Mouse (Mus musculus): ENCODE measurements around the gene Cog5. TPM values are rescaled to one million over a fixed set of nuclear protein-coding genes. Genes with fewer than 3 reads are reported as not detected.

Cog5 gene
- total RNA-seq, 2 experiments from 2014 or later = 48.5 to 70.0 TPM

DNA sequence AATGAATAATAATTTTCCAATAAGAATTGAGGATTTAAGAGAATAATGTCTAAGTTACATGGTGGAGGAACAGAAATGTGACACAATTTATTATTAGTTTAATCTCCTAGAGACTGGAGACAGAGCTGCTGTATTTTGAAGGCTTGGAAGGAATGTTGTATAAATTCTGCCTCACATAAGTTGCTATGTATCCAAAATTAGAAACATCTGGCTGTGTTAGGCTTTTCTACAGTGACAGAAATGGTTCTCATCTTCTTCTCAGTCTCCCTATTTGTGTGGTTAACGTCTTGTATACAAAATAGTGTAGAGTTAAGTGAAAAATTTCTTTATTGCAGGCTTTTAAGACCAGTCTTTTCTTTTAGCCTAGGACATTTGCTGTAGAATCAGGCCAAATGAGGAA is 52.9 kb downstream of the Cog5 start:
- ATAC-seq (ENCODE audit: poor library complexity, severe bottlenecking) = no peak

DNA sequence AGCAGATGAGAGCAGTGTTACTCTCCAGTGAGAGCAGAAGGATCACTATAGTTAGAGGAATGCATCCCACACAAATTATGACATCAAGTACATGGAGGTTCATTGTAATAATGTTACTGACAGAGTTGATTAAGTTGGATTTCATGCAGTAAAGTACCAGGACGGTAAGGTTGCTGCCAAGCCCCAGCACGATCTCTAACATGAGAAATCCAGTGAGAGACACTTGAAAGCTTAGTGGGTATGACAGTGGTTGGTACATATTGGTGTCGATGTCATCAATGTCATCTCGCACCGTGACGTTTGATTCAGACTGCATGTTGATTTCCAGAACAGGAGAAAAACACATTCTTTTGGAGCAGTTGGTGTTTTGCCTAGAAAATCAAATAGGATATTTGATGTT is 55.0 kb downstream of the Cog5 start:
- ATAC-seq (ENCODE audit: poor library complexity, severe bottlenecking) = no peak

DNA sequence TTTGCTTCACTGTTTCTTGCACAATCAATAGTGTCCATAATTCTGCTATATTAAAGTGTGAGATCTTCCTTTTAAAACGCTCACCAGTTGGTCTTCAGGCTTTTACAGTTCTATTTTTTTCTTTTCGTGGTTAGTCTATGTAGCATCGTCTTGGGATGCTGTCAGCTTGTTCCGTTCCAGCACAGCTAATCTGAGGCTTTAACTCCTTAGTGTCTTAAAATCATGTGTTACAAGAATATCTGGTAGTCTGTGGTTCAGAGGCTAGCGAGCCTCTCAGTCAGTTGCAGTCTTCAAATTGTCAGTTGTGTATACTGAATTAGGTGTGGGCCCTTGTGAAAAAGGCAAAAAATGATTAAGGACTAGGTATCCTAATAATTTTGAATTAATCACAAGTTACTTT is 57.6 kb downstream of the Cog5 start:
- ATAC-seq (ENCODE audit: poor library complexity, severe bottlenecking) = no peak

DNA sequence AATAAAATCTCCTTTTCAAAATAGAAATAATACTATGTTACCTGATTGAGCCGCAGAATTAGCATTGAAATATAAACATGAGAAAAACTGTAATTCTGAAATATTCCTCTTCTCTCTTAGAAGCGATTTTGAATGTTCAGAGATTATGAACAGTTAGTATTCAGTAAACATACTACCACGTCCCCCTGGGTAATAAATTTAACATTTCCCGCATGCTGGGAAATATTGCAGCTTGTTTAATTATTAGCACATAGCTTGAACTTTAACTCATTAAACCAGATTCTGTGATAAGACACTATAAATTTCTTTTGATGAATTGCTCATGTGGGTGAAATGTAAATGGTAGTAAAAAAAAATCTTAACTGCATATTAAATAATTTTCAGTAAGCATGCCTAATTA is 58.1 kb downstream of the Cog5 start:
- no peak for ATAC-seq (ENCODE audit: poor library complexity, severe bottlenecking)

DNA sequence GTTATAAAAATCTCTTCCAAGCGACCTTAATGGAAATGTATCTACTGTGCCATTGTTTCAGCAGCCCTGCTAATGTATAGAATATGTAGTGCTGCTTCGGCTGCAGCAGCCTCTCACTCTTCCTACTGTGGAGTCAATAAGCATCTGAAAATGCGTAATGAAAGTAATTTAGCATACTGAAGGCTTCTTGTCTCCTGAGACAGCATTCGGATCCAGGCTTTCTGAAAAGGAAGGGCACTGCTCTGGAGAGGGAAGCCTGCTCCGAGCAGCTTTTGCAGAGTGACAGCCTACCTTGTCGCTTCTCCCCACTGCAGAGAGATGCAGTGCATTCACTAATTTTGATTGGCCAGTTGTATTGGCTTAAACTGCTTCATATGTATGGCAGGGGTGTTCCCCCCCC is 58.9 kb downstream of the Cog5 start, which contains the start of gene Gpr22:
Gene Gpr22, minus strand, starts transcription at position 348 of the 400 bp plus-strand sequence.
- ATAC-seq (ENCODE audit: poor library complexity, severe bottlenecking) = no peak

DNA sequence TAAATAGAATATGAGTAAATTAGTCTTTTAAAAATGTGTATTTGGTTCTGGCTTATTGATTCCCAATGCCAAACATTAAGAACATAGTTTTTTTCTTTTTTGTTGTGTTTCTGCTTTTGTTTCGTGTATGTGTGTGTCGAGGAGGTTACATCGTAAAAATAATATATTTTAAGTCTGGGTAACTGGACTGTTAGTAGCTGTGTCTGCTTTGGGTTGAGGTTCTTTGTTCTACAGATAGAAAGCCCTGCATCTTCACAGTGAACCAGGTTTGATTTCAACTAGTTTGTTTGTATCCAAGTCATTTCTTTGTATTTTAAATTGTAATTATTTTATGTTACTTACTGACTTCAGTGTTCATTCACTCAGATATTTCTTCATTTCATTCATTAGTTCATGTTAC is 59.4 kb downstream of the Cog5 start:
- ATAC-seq (ENCODE audit: poor library complexity, severe bottlenecking) = no peak

DNA sequence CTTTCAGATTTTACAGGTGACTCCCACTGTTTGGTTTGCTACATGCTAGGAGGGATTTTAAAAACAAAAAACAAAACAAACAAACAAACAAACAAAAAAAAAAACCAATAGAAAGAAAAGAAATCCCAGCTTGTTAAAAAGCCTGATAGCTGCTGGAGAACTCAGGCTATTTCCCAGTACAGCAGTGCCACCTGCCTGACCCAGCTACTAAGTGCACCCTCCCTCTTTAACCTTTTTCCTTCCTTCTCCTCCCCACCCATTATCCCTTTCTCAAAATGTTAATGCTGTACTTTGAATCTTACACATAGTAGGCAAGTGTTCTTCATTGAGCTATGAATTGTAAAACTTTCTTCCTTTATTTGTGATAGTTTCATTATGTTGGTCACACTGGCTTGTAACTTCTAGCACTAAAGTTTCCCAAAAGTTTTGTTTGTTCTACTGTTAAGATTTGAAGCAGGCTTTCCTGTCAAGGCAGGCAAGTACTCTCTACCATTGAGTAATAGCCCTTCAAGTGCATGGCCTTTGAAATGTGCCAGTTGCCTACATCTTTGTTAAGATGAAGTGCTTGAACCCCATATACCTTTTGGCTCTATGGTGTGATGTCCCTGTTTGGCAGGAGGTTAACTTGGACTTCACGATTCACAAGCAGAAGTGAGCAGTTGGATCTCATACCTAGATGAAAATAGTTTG is 65.1 kb downstream of the Cog5 start:
- no peak for ATAC-seq (ENCODE audit: poor library complexity, severe bottlenecking)

DNA sequence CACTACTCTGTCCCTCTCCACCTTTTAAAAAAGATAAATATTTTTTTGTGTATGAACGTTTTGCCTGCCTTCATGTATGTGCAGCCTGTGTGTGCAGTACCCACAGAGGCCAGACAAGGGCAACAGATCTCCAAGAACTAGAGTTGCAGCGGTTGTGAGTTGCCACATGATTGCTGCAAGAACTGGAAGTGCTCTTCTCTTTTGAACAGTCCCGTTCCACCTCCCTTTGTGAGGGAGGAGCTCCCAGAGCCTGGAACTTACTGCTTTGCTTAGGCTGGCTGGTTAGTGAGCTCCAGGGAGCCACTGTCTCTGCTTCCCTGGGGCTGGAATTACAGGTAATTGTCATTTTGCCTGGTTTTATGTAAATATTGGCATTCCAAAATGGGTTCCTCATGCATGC is 69.9 kb downstream of the Cog5 start:
- ATAC-seq (ENCODE audit: poor library complexity, severe bottlenecking) = no peak

DNA sequence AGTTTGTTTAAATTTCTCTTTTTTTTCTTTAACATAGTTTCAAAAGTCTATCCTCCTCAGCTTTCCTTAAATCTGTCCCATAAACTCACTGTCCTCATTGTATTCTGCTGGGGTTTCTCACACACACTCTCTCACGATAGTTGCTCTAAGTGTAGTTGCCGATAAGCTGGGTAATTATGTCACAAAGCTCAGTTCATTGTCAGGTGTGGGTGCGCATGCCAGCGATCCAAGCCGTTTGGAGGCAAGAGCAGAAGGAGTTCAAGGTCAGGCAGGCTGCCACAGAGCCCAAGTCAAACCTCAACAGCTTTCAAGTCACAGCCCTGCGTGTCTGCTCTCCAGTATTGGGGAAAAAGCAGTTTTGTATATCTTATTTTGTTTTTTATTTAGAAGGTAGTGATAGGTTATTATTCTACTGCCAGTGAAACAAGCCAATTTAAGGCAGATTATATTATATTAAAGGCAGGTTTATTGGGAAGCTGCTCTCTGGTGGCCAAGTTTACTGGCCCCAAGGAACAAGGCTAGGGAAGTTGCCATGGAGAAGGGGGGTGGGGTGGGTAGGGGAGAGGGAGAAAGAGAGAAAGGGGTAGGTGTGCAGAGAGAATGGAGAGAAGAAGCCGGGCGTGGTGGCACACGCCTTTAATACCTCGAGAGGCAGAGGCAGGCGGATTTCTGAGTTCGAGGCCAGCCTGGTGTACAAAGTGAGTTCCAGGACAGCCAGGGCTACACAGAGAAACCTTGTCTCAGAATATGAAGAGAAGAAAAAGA is 71.0 kb downstream of the Cog5 start:
- no peak for ATAC-seq (ENCODE audit: poor library complexity, severe bottlenecking)

DNA sequence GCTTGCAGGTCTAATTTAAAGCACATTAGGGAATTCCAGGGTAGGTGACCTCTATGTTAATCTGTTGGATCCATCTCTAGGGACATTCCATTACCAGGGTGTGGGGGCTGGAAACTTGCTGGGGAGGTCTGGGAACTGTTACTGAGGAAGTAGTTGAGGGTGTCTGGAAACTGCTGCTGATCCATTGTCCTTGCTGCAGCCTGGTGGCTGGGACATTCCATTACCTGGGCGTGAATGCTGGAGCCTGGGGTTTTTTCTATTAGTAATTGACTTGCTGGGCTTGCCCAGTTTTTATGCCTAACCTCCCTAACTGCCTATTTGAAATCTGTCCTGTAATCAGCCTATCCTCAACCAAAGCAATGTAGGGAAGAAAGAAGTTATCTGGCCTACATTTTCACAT is 72.0 kb downstream of the Cog5 start:
- ATAC-seq (ENCODE audit: poor library complexity, severe bottlenecking) = no peak

DNA sequence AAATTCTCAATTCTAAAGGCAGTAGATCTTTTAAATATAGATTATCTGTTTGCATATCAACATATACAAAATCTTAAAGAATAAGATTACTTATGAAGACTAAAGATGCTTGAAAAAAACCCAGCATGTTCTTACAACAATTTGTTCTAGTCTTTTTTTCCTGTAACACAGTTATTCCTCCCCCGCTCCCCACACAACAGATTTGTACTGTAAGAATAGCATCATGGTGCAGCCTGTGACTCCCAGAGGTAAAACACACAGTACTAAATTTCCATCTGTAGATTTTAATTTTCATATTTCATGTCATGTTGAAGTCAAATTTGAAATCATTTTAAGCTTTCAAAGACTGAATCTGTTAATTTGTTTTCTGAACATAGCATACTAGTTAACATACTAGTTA is 75.5 kb downstream of the Cog5 start:
- no peak for ATAC-seq (ENCODE audit: poor library complexity, severe bottlenecking)

DNA sequence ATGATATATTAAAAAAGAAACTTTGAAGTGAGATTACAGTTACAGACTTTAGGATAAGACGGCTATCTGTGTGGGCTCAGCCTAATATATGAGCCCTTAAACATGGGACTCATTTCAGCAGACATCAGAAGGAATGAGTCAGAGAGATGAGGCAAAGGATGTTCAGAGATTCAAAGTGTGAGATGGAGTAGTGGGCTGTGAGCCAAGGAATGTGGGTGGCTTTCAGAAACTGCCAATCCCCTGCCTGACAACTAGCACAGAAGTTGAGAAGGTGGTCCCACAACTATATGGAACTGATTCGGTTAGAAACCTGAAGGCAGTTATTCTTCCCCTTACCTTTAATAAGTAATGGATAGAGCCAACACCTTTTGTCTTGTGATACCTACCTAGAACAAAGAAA is 79.9 kb downstream of the Cog5 start:
- ATAC-seq (ENCODE audit: poor library complexity, severe bottlenecking) = no peak

DNA sequence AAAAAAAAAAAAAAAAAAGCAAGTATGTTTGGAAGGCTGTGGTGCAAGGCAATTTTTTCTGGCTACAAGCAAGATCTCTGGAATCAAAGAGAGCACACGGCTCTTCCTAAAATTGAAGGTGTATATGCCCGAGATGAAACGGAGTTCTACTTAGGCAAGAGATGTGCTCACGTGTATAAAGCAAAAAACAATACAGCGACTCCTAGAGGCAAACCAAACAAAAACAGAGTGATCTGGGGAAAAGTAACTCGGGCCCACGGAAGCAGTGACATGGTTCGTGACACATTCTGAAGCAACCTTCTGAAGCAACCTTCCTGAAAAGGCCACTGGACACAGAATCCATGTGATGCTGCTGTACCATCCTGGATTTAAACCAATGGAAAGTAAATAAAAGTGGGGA is 92.6 kb downstream of the Cog5 start:
- ATAC-seq (ENCODE audit: poor library complexity, severe bottlenecking) = no peak

DNA sequence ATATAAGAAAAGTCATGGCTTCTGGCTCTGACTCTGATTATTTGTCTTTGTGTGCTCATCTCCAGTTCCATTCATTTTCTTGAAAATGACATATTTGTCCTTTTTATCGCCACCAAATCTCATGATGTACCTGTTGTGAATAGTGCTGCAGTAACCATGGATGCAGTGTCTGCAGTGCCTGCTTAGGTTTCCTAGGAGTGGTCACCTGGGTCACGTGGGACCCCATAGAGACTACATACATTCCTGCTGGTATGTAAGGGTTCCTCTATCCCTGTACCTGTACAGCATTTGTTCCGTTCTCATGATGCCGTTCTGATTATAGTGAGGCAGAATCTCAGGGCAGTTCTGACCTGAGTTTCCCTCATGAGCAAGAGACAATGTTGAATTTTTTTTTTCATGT is 95.2 kb downstream of the Cog5 start:
- ATAC-seq (ENCODE audit: poor library complexity, severe bottlenecking) = no peak

DNA sequence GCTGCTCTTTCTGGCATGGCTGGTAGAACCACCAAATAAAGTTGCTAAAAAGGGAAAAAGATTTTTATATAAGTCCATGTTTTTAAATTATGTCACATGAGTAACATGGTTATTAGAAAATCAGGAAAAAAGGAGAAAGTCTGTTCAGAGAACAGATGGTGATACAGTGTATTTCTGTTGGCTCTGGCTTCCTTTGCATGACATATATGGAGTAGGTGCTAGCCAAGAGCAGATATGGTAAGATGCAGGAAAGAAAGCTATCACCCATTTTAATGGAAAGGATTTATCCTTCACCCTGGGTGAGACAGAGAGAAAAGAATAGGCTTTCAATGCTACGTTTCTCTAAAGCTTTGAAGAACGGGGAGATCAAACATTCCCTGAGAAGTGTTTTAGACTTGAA is 99.8 kb downstream of the Cog5 start:
- no peak for ATAC-seq (ENCODE audit: poor library complexity, severe bottlenecking)

DNA sequence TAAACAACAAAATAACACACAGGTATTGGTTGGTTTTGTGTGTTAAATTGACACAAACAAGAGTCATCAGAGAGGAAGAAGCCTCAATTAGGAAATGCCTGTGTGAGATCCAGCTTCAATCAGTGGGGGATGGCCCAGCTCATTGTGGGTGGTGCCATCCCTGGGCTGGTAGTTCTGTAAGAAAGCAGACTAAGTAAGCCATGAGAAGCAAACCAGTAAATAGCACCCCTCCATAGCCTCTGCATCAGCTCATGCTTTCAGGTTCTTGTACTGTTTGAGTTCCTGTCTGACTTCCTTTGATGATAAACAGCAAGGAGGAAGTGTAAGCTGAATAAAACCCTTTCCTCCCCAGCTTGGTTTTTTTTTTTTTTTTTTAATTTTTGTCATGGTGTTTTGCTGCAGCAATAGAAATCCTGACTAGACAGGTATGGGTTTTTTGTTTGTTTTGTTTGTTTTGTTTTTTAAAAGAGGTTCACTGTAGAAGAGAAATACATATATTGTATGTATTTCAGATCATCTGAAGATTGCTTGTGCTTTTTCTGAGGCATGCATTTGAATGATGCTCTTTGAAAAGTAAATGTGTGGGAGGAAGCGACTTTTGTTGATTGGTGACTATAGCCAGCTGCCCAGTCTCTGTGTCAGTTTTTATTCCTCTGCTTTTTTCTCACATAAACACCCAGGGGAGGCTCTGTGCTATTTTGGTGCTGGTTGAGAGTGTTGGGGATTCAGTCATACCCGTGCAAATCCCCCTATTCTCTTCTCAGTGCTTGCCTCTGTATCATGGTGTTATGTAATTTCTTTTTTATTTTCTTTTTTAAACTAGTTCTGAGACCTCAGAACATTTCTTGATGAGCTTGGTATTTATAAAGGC is 101.5 kb downstream of the Cog5 start:
- ATAC-seq (ENCODE audit: poor library complexity, severe bottlenecking) = no peak

DNA sequence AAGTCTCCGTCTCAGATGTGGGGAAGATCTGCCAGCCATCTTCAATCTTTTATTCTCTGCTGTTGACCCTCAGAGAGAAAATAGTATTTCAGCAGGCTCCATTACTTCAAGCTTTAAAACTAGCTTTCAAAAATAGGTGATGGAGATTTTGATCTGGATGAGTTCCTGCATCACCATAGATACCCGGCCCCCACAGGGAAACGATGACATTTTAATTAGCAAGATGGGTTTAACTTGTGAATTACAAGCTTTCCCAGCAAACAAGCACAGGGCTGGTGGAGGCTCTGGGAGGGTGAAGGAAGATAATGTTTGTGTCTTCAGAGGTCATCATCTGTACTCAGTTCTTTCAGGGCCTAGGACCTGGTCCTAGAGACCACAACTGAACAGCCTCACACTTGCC is 118.9 kb downstream of the Cog5 start:
- no peak for ATAC-seq (ENCODE audit: poor library complexity, severe bottlenecking)

DNA sequence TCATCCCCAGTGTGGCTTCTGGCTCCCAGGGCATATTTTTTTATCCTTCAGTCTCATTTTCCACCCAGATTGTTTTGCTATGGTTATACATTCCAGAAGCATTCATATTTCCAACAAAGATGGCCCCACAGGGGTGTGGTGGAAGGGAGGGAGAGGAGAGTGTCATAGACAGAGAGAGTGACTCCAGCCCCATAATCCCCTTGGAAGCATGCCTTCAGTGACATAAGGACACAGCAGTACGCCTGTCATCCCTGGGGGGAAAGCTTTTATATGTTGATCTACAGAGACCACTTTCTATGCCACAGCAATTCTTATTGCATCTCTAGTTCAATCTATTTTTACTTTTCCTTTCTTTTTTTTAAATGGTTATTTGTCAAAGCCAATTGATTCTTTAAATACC is 129.6 kb downstream of the Cog5 start:
- no peak for ATAC-seq (ENCODE audit: poor library complexity, severe bottlenecking)

DNA sequence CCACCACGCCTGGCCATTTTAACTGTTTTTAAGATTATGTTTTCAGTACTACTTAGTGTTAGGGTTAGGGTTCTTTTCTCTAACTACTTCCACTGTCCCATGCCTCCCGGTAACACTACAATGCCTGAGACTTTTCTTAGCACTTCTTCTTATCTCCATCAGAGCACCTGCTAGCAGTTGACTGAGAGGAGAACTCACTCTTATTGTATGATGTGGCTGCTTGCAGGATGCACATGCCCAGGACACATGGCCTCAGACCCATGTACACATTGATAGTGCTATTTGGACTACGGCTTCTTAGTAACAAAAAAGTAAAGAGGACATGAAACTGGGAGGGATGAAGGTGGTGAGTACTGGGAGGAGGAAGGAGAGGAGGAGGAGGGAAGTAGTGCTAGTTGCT is 133.9 kb downstream of the Cog5 start:
- no peak for ATAC-seq (ENCODE audit: poor library complexity, severe bottlenecking)

DNA sequence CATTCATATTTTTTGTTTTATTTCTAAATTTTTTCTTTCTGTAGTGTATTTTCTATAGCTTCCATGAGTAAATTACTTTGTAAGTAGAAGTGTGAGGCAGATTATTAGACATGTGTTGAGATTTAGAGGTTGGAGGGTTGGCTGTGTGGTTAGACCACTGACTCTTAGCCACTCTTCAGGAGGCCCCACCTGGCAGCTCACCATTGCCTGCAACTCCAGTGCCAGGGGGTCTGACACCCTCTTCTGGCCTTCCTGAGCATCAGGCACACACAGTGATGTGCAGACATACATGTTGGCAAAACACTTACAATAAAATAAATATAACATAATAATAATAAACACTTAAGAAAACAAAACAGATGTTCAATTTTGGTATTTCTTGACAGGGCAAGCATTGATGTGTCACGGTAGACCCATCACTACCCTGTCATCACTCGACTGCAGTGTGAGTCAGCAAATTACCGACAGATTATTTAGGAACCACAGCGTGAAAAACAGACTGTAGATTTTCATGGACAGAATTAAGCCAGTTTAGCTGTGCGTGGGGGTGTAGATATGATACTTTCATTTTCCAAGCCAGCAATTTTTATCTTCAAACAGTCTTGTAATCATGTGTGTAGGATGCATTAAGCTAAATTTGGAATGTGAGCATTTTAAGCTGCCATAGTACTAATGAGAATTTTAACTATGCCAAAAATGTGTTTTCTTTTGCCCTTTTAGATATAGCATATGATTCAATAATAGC is 151.9 kb downstream of the Cog5 start:
- ATAC-seq (ENCODE audit: poor library complexity, severe bottlenecking) = no peak

DNA sequence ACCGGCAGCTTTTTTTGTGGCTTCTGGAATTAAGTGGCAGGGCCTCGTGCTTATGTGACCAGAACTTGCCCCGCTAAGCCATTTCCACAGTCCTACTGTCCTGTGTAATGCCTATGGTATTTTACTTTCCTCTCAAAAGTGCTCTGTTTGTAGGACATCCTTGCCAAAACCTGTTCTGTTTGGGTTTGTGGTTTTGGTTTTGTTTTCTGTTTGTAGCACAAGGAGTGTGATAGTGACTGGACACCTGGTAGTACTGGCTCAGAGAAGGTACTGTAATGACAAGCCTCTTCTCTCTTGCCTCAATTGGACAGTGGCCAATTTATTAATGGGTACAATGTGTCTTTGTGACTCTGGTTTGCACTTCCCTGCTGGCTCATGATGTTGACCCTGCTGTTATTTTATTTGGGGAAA is 163.4 kb downstream of the Cog5 start:
- no peak for ATAC-seq (ENCODE audit: poor library complexity, severe bottlenecking)

Measured in megakaryocyte, adult 5-6 weeks (primary cell).